Mouse (Mus musculus) midbrain, embryonic 14.5 days (tissue): ENCODE results near the gene Olfr481. TPM values are rescaled to one million over a fixed set of nuclear protein-coding genes. Genes with fewer than 3 reads are reported as not detected.

Experiments
- polyA plus RNA-seq: library from polyadenylated mRNA; unstranded; fragments of >200 nt; fragmentation: Nextera tagmentation; extraction: Ambion mirVana; gene quantifications from 2 replicates; pipeline ENCODE4 v1.2.1, GENCODE M21; 2014

Gene Olfr481
- polyA plus RNA-seq, 1 experiment from 2014 or later: not detected

Other genes starting within 250 kb of the Olfr481 start
- not detected in 2 replicates for gene Olfr470, start 232.4 kb upstream of the Olfr481 start, polyA plus RNA-seq
- not detected in 2 replicates for gene Olfr472, start 182.0 kb upstream of the Olfr481 start, polyA plus RNA-seq
- gene Olfr473, start 149.4 kb upstream of the Olfr481 start, polyA plus RNA-seq: not detected in 2 replicates
- not detected in 2 replicates for gene Olfr474, start 125.2 kb upstream of the Olfr481 start, polyA plus RNA-seq
- gene Olfr476, start 115.1 kb upstream of the Olfr481 start, polyA plus RNA-seq: not detected in 2 replicates
- not detected in 2 replicates for gene Olfr477, start 93.2 kb upstream of the Olfr481 start, polyA plus RNA-seq
- gene Olfr478, start 45.9 kb upstream of the Olfr481 start, polyA plus RNA-seq: not detected in 2 replicates
- gene Olfr479, start 29.2 kb upstream of the Olfr481 start, polyA plus RNA-seq: not detected in 2 replicates
- gene Olfr480, start 12.5 kb upstream of the Olfr481 start, polyA plus RNA-seq: not detected in 2 replicates
- gene Olfr482, start 17.7 kb downstream of the Olfr481 start, polyA plus RNA-seq: not detected in 2 replicates
- not detected in 2 replicates for gene Olfr483, start 21.0 kb downstream of the Olfr481 start, polyA plus RNA-seq
- not detected in 2 replicates for gene Olfr484, start 47.6 kb downstream of the Olfr481 start, polyA plus RNA-seq
- gene Olfr485, start 80.0 kb downstream of the Olfr481 start, polyA plus RNA-seq: not detected in 2 replicates
- gene Olfr486, start 92.9 kb downstream of the Olfr481 start, polyA plus RNA-seq: not detected in 2 replicates
- not detected in 2 replicates for gene Olfr487, start 134.8 kb downstream of the Olfr481 start, polyA plus RNA-seq
- gene Olfr488, start 178.5 kb downstream of the Olfr481 start, polyA plus RNA-seq: not detected in 2 replicates
- gene Olfr490, start 209.1 kb downstream of the Olfr481 start, polyA plus RNA-seq: not detected in 2 replicates
- not detected in 2 replicates for gene Olfr491, start 233.6 kb downstream of the Olfr481 start, polyA plus RNA-seq
- gene Olfr492, start 243.8 kb downstream of the Olfr481 start, polyA plus RNA-seq: not detected in 2 replicates